Mouse (Mus musculus): ENCODE data around the gene Gm49333.

The Gm49333 gene

DNA sequence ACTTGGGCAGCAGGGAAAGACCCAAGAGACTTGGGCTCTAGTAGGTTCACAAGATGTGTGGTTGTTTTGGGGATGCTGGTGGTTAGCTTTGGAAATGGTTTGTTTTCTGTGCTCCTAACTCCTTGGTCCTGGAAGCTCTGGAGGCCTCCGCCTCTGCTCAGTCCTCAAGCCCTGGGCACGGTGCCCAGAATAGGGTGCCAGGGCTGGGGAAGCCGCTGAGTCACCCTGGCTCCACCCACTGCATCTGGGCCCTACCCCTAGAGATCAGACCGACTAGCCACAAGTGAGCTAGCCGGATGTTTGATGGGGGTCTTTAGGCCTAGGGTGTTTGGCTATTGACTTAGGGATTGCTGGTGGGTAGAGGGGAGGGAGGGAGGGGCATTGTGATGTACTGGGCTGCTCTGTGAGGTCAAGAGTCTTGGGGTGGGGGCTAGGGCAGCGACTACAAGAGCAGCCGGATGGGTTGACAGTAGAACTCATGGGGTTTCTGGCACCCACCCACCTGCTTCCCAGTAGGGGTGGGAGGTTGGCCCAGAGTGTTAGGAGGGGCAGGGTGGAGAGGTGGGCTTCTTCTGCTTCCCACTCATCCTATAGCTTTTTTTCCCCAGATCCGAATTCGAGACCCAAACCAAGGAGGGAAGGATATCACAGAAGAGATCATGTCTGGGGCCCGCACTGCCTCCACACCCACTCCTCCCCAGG lies 66.7 kb downstream of the Gm49333 start:
- no peak for DNase-seq (ENCODE audit: low read depth, low spot score)

DNA sequence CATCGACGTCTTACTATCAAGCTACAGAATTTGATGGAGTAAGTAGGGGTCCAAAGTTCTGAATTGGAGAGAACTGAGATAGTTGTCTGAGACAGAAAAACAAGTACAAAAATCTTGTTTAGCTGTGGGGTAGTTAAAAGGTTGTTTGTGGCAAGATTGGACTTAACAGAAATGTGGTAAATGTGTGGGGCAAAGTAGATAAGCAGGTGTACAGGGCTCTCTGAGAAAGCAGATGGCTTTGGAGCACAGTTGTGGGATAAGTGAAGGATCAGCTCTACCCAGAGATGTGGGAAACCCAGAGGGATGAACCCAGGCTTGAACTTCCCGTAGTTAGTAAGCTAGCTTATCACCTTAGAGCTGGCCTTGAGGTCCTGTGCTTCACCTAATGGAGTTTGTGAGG lies 79.4 kb downstream of the Gm49333 start:
- DNase-seq (ENCODE audit: low read depth, low spot score): no peak

DNA sequence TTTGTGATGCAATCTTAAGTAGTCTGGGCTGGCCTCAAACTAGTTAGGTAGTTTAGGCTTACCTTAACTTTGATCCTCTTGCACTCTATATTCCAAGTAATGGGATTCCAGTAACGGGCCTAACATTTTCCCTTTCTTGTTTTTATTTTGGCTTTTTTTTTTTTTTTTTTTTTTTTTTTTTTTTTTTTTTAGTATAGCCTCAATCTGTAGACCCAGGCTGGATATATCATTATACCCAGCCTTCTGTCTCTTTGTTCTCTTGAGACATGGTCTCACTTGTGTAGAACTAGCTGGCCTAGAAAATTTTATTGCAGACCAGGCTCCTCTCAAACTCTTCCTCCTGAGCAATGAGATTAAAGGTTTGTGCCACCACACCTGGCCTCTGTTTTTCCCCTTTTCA lies 80.2 kb downstream of the Gm49333 start:
- no peak for DNase-seq (ENCODE audit: low read depth, low spot score)

DNA sequence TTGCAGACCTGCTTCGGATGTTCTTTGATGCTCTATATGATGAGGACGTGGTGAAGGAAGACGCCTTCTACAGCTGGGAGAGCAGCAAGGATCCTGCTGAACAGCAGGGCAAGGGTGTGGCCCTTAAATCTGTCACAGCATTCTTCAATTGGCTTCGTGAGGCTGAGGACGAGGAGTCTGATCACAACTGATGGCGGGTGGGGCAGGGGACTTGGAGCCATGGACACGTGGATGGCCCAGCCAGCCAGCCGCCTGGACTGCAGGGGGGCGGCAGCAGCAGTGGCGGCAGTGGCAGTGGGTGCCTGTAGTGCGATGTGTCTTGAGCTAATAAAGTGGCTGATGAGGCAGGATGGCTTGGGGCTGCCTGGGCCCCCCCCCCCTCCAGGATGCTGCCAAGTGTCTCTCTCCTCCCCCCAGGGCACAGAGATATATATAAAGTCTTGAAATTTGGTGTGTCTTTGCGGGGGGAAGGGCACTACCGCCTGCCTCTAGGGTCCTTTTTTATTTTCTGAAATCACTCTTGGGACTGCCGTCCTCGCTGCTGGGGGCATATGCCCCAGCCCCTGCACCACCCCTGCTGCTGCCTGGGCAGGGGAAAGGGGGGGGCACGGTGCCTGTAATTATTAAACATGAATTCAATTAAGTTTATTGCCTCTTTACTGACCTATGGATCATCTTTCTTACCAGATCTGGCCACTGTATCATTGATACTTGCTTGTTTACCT lies 81.0 kb downstream of the Gm49333 start:
- DNase-seq (ENCODE audit: low read depth, low spot score): no peak

DNA sequence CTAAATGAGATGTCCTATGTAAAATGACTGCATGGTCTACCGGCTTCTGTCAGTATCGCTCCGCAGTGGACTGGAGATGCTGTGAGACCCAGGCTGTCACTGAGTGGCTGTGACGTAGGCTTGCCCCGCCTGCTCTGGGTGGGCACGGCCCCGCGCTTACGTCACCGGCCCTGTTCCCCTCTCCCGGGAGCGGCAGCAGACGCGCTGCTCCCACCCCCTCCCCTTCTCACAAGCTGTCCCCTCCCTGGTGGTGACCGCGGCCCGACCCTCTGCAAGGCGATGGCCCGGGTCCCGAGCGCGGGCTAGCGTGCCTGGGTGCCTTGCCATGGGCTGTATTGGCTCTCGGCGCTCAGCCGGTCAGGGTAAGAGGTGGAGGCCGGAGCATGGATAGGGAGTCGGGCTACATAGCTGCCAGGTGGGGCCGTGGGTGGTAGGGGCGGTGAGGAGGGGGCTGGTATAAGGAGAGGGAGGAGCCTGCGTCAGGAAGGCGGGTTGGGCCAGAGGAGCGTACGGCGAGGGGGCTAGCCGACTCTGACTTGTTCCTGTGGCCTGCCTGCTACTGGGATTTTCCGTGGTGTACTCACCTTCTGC lies 81.8 kb downstream of the Gm49333 start, which contains the start of gene Fam131a:
TSS of gene Fam131a (plus strand) at position 131 of the 591 bp plus-strand sequence.
- DNase-seq (ENCODE audit: low read depth, low spot score): no peak

DNA sequence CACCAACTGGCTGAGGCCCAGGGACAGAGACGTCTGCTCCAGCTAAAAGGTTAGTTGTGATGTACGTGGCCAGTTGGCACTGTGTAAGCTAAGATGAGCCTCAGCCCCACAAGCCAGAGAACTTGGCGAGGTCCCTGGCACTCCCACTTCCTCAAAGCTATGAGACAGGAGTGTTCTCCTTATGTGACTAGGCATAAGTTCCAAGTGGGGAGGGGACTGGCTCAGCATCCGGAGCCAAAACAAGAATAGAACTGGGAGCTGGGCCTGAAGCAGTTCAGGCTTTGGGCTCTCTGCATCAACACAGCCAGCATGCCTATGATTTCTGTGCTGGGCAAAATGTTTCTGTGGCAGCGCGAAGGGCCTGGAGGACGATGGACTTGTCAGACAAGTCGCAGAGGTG lies 83.4 kb downstream of the Gm49333 start:
- DNase-seq (ENCODE audit: low read depth, low spot score): no peak
